In genomic region chr15:84196486-84197165, GRCm38 (mm10) we compare ENCODE assay signal across 20 mouse cellular contexts. TPM values are rescaled to one million over a fixed set of nuclear protein-coding genes. Genes with fewer than 3 reads are reported as not detected.
DNase-seq lines count a peak whose midpoint lies in the region; ATAC-seq and TF ChIP-seq lines count a peak whose summit lies in the region.
"Had no signal": no experiment of that assay in that cellular context is flagged by ENCODE, and none has a peak within 500 bp of the region (broad histone marks: within the 10 kb centered on the region; RNA-seq: fewer than 3 reads in every experiment).

No protein-coding gene starts in this region.

- peaks cover 2% of the 10 kb centered on the region for H3K79me2 ChIP-seq in heart, adult 2 months (replicated peaks; ENCODE audit: control insufficient read depth, insufficient read depth, low read length)

- H3K36me3 ChIP-seq in heart, adult 2 months (ENCODE audit: control insufficient read depth, insufficient read depth, low read length): peaks cover 3% of the 10 kb centered on the region; the same call in 1 of the 2 replicates
- peaks cover 66% of the 10 kb centered on the region for H3K36me3 ChIP-seq in heart, embryonic 10.5 days
- H3K36me3 ChIP-seq in liver, postnatal 0 days (replicated peaks; ENCODE audit: insufficient read depth, low read length): peaks cover 52% of the 10 kb centered on the region
- peaks cover 73% of the 10 kb centered on the region for H3K36me3 ChIP-seq in liver, embryonic 12.5 days
- peaks cover 63% of the 10 kb centered on the region for H3K36me3 ChIP-seq in midbrain, embryonic 13.5 days

- no peak overlapping the region for H3K9ac ChIP-seq in heart, adult 2 months (ENCODE audit: low read depth, low read length)
- no peak overlapping the region for H3K9ac ChIP-seq in liver, postnatal 0 days (replicated peaks)
- no peak overlapping the region for H3K9ac ChIP-seq in liver, embryonic 12.5 days
- H3K9ac ChIP-seq in midbrain, embryonic 13.5 days (replicated peaks): no peak overlapping the region
- H3K9ac ChIP-seq: forebrain, embryonic 13.5 days; forebrain, postnatal 0 days; heart, embryonic 13.5 days; hindbrain, embryonic 15.5 days had no signal

- no peak for TF ChIP-seq CTCF in heart, adult 2 months (IDR thresholded peaks at IDR 0.05)
- TF ChIP-seq CTCF in liver, postnatal 0 days (IDR thresholded peaks at IDR 0.05; ENCODE audit: low read depth): no peak

- peak; percentile 46 for DNase-seq in adrenal gland, adult 2 months
- no peak for DNase-seq in adrenal gland, postnatal 10 days
- peak in 1 of 2 experiments; percentile 29 for DNase-seq in heart, adult 2 months
- DNase-seq in heart, embryonic 10.5 days (ENCODE audit: low spot score): no peak
- DNase-seq in liver, postnatal 0 days: peak; percentile 42
- DNase-seq: adrenal gland, postnatal 36 days; cerebellum, adult 2 months; cerebellum, postnatal 10 days; forebrain, postnatal 0 days; gastrocnemius, postnatal 36 days; heart, adult 11 months; heart, postnatal 36 days had no signal

- no peaks in the 10 kb centered on the region for H3K27me3 ChIP-seq in heart, adult 2 months (ENCODE audit: control insufficient read depth, insufficient read depth, low read length)
- no peaks in the 10 kb centered on the region for H3K27me3 ChIP-seq in heart, embryonic 10.5 days (ENCODE audit: insufficient read depth, poor library complexity, severe bottlenecking)
- H3K27me3 ChIP-seq in liver, postnatal 0 days (ENCODE audit: insufficient read depth, low read length): no peaks in the 10 kb centered on the region
- H3K27me3 ChIP-seq in liver, embryonic 12.5 days (replicated peaks): no peaks in the 10 kb centered on the region
- H3K27me3 ChIP-seq in midbrain, embryonic 13.5 days: no peaks in the 10 kb centered on the region
- H3K27me3 ChIP-seq: forebrain, embryonic 13.5 days; heart, embryonic 13.5 days; hindbrain, embryonic 15.5 days had no signal

- intact Hi-C loops in heart, adult 2 months (cut with DNase I): no loop called here

- 65% methylated on average over 8 of the region's 8 CpGs for WGBS in heart, adult 2 months
- 89% methylated on average over 8 of the region's 8 CpGs for WGBS in heart, embryonic 10.5 days
- 75% methylated on average over 8 of the region's 8 CpGs for WGBS in liver, postnatal 0 days (ENCODE audit: insufficient replicate concordance)
- WGBS in liver, embryonic 12.5 days (ENCODE audit: insufficient replicate concordance): 74% methylated on average over 8 of the region's 8 CpGs
- WGBS in midbrain, embryonic 13.5 days: 87% methylated on average over 8 of the region's 8 CpGs

- peak overlapping the region; percentile 40 for H3K27ac ChIP-seq in heart, adult 2 months
- no peak overlapping the region for H3K27ac ChIP-seq in heart, embryonic 10.5 days
- H3K27ac ChIP-seq in liver, postnatal 0 days (ENCODE audit: low read depth): peak overlapping the region; percentile 67
- H3K27ac ChIP-seq in liver, embryonic 12.5 days: no peak overlapping the region
- no peak overlapping the region for H3K27ac ChIP-seq in midbrain, embryonic 13.5 days
- H3K27ac ChIP-seq: embryonic facial prominence, embryonic 10.5 days; forebrain, embryonic 13.5 days; heart, embryonic 13.5 days; hindbrain, embryonic 15.5 days had no signal

- H3K9me3 ChIP-seq in heart, embryonic 10.5 days: no peaks in the 10 kb centered on the region
- H3K9me3 ChIP-seq in liver, postnatal 0 days (ENCODE audit: low read length): no peaks in the 10 kb centered on the region
- H3K9me3 ChIP-seq in liver, embryonic 12.5 days (replicated peaks): no peaks in the 10 kb centered on the region
- H3K9me3 ChIP-seq in midbrain, embryonic 13.5 days: no peaks in the 10 kb centered on the region
- H3K9me3 ChIP-seq: embryonic facial prominence, embryonic 10.5 days; forebrain, embryonic 13.5 days; heart, embryonic 13.5 days; hindbrain, embryonic 15.5 days had no signal

- H3K4me2 ChIP-seq in liver, postnatal 0 days (ENCODE audit: low read depth, low read length): no peak overlapping the region
- H3K4me2 ChIP-seq in liver, embryonic 12.5 days: no peak overlapping the region
- no peak overlapping the region for H3K4me2 ChIP-seq in midbrain, embryonic 13.5 days (replicated peaks)
- H3K4me2 ChIP-seq: forebrain, embryonic 13.5 days; heart, embryonic 13.5 days; hindbrain, embryonic 15.5 days had no signal

- no peak for TF ChIP-seq POLR2A in heart, adult 2 months (IDR thresholded peaks at IDR 0.05; ENCODE audit: insufficient read depth, low read depth, low read length)

- TF ChIP-seq EP300 in heart, adult 2 months (IDR thresholded peaks at IDR 0.05; ENCODE audit: insufficient read depth, low read depth, low read length): no peak
- no peak for TF ChIP-seq EP300 in liver, postnatal 0 days (IDR thresholded peaks at IDR 0.05; ENCODE audit: low read depth)

- ATAC-seq in liver, postnatal 0 days: peak; percentile 11; the same call in 1 of the 2 replicates
- no peak for ATAC-seq in liver, embryonic 12.5 days
- no peak for ATAC-seq in midbrain, embryonic 13.5 days
- ATAC-seq: forebrain, embryonic 13.5 days; forebrain, postnatal 0 days had no signal

- H3K4me1 ChIP-seq in heart, adult 2 months (ENCODE audit: control insufficient read depth, insufficient read depth, low read length): no peaks in the 10 kb centered on the region; the same call in 1 of the 2 replicates
- H3K4me1 ChIP-seq in heart, embryonic 10.5 days: peaks cover 7% of the 10 kb centered on the region
- H3K4me1 ChIP-seq in liver, postnatal 0 days (ENCODE audit: insufficient read depth): peaks cover 6% of the 10 kb centered on the region; the same call in 1 of the 2 replicates
- peaks cover 21% of the 10 kb centered on the region for H3K4me1 ChIP-seq in liver, embryonic 12.5 days
- H3K4me1 ChIP-seq in midbrain, embryonic 13.5 days (replicated peaks): peaks cover 14% of the 10 kb centered on the region

- H3K4me3 ChIP-seq in heart, adult 2 months: no peak overlapping the region
- no peak overlapping the region for H3K4me3 ChIP-seq in heart, embryonic 10.5 days
- H3K4me3 ChIP-seq in liver, postnatal 0 days (ENCODE audit: low read depth, low read length): no peak overlapping the region
- H3K4me3 ChIP-seq in liver, embryonic 12.5 days: no peak overlapping the region
- no peak overlapping the region for H3K4me3 ChIP-seq in midbrain, embryonic 13.5 days (replicated peaks)
- H3K4me3 ChIP-seq: embryonic facial prominence, embryonic 10.5 days; forebrain, embryonic 13.5 days; heart, embryonic 13.5 days; hindbrain, embryonic 15.5 days had no signal

RNA-seq across cellular contexts. Expression of gene Samm50, which starts 4.6 kb away (rescaled TPM):
- total RNA-seq in adrenal gland, adult 2 months (2021): 100 to 1,000 TPM; 115 to 159 TPM
- polyA plus RNA-seq in adrenal gland, adult 2 months (2012; rRNA removed): 11.3 and 15.8 TPM in 2 replicates
- 100 to 1,000 TPM; 240 to 293 TPM for total RNA-seq in adrenal gland, postnatal 10 days (2021)
- 100 to 1,000 TPM; 258 to 289 TPM for total RNA-seq in heart, adult 2 months (2021)
- polyA plus RNA-seq in heart, adult 2 months (2012; rRNA removed): 27.8 and 36.6 TPM in 2 replicates
- 122 and 132 TPM in 2 replicates for polyA plus RNA-seq in heart, embryonic 10.5 days (2016; fragmentation: Nextera tagmentation; extraction: Ambion mirVana)
- polyA plus RNA-seq in liver, postnatal 0 days (2015; fragmentation: Nextera tagmentation; extraction: Ambion mirVana): 103 and 105 TPM in 2 replicates
- 110 and 112 TPM in 2 replicates for polyA plus RNA-seq in liver, embryonic 12.5 days (2016; fragmentation: Nextera tagmentation; extraction: Ambion mirVana)
- polyA plus RNA-seq in midbrain, embryonic 13.5 days (2015; fragmentation: Nextera tagmentation; extraction: Ambion mirVana): 83.1 and 85.9 TPM in 2 replicates

RNA-seq across cellular contexts. Expression of gene Pnpla3, which starts 29.0 kb away (rescaled TPM):
- total RNA-seq in adrenal gland, adult 2 months (2021): 10 to 100 TPM; 46.4 to 65.3 TPM
- 178 and 239 TPM in 2 replicates for polyA plus RNA-seq in adrenal gland, adult 2 months (2012; rRNA removed)
- total RNA-seq in adrenal gland, postnatal 10 days (2021): 10 to 100 TPM; 47.6 to 65.6 TPM
- 1 to 10 TPM; 1.1 to 3.8 TPM for total RNA-seq in heart, adult 2 months (2021)
- polyA plus RNA-seq in heart, adult 2 months (2012; rRNA removed): 26.2 and 30.1 TPM in 2 replicates
- 0.51 and 0.68 TPM in 2 replicates for polyA plus RNA-seq in heart, embryonic 10.5 days (2016; fragmentation: Nextera tagmentation; extraction: Ambion mirVana)
- polyA plus RNA-seq in liver, postnatal 0 days (2015; fragmentation: Nextera tagmentation; extraction: Ambion mirVana): 1.0 and 1.9 TPM in 2 replicates
- polyA plus RNA-seq in liver, embryonic 12.5 days (2016; fragmentation: Nextera tagmentation; extraction: Ambion mirVana): 1.4 and 1.5 TPM in 2 replicates
- polyA plus RNA-seq in midbrain, embryonic 13.5 days (2015; fragmentation: Nextera tagmentation; extraction: Ambion mirVana): 4.1 and 4.5 TPM in 2 replicates
- total RNA-seq: MEL had no signal
- polyA plus RNA-seq: C2C12 had no signal

RNA-seq across cellular contexts. Expression of gene Parvb, which starts 35.2 kb away (rescaled TPM):
- total RNA-seq in adrenal gland, adult 2 months (2021): 10 to 100 TPM; 17.5 to 19.2 TPM
- polyA plus RNA-seq in adrenal gland, adult 2 months (2012; rRNA removed): 8.3 and 9.4 TPM in 2 replicates
- 10 to 100 TPM; 33.2 to 42.1 TPM for total RNA-seq in adrenal gland, postnatal 10 days (2021)
- 100 to 1,000 TPM in 1 of 2 experiments, 10 to 100 TPM in 1; 99.4 to 116 TPM for total RNA-seq in heart, adult 2 months (2021)
- polyA plus RNA-seq in heart, adult 2 months (2012; rRNA removed): 58.5 and 61.6 TPM in 2 replicates
- polyA plus RNA-seq in heart, embryonic 10.5 days (2016; fragmentation: Nextera tagmentation; extraction: Ambion mirVana): 12.8 and 17.6 TPM in 2 replicates
- 4.9 and 6.0 TPM in 2 replicates for polyA plus RNA-seq in liver, postnatal 0 days (2015; fragmentation: Nextera tagmentation; extraction: Ambion mirVana)
- 7.5 and 10.0 TPM in 2 replicates for polyA plus RNA-seq in liver, embryonic 12.5 days (2016; fragmentation: Nextera tagmentation; extraction: Ambion mirVana)
- polyA plus RNA-seq in midbrain, embryonic 13.5 days (2015; fragmentation: Nextera tagmentation; extraction: Ambion mirVana): 4.7 and 6.2 TPM in 2 replicates

Comparison
In these comparisons a context has a peak if more than half of its experiments do, and no peak if none do; other contexts are left out.
1. DNase-seq: peak in adrenal gland, adult 2 months (single experiment) and liver, postnatal 0 days (single experiment); none in adrenal gland, postnatal 10 days (single experiment) and heart, embryonic 10.5 days (single experiment).
2. H3K27ac ChIP-seq: peak in heart, adult 2 months (single experiment) and liver, postnatal 0 days (single experiment); none in heart, embryonic 10.5 days (single experiment), liver, embryonic 12.5 days (single experiment) and midbrain, embryonic 13.5 days (single experiment).